Mouse (Mus musculus): ENCODE results near the gene Eea1. TPM values are rescaled to one million over a fixed set of nuclear protein-coding genes. Genes with fewer than 3 reads are reported as not detected.

Eea1 gene
- polyA plus RNA-seq, 1 experiment = 3.6 TPM

- TF ChIP-seq MAX (IDR thresholded peaks at IDR 0.05) = no peak
- no peak for TF ChIP-seq USF1 (IDR thresholded peaks at IDR 0.05; ENCODE audit: low read depth)
- TF ChIP-seq MYOD1 (IDR thresholded peaks at IDR 0.05; ENCODE audit: control insufficient read depth, insufficient read length, low read depth) = no peak
- TF ChIP-seq CTCF (IDR thresholded peaks at IDR 0.05; ENCODE audit: control insufficient read depth, insufficient read depth, insufficient read length) = no peak
- no peak for TF ChIP-seq CEBPB (IDR thresholded peaks at IDR 0.05; ENCODE audit: low read depth)
- TF ChIP-seq MYOG (IDR thresholded peaks at IDR 0.05; ENCODE audit: control insufficient read depth, extremely low read depth, insufficient read length) = no peak
- no peak for TF ChIP-seq FOSL1 (IDR thresholded peaks at IDR 0.05; ENCODE audit: insufficient read depth, low read length, poor library complexity, severe bottlenecking)
- no peaks in the 10 kb centered on the region for H3K36me3 ChIP-seq (ENCODE audit: control insufficient read depth, insufficient read depth)
- H3K4me3 ChIP-seq (ENCODE audit: insufficient read depth, poor library complexity, severe bottlenecking) = no peak overlapping the region
- no peaks in the 10 kb centered on the region for H3K79me2 ChIP-seq (ENCODE audit: control insufficient read depth, insufficient read depth)
- H3K79me3 ChIP-seq (ENCODE audit: low read depth) = no peaks in the 10 kb centered on the region
- no peaks in the 10 kb centered on the region for H3K27me3 ChIP-seq (ENCODE audit: control insufficient read depth, insufficient read depth, insufficient read length)
- no peak overlapping the region for H3ac ChIP-seq (ENCODE audit: control insufficient read depth, insufficient read length, low read depth)
Observed at GRCm38 (mm10) chr10:96079823-96080222, 139.4 kb downstream of the Eea1 start.

DNA sequence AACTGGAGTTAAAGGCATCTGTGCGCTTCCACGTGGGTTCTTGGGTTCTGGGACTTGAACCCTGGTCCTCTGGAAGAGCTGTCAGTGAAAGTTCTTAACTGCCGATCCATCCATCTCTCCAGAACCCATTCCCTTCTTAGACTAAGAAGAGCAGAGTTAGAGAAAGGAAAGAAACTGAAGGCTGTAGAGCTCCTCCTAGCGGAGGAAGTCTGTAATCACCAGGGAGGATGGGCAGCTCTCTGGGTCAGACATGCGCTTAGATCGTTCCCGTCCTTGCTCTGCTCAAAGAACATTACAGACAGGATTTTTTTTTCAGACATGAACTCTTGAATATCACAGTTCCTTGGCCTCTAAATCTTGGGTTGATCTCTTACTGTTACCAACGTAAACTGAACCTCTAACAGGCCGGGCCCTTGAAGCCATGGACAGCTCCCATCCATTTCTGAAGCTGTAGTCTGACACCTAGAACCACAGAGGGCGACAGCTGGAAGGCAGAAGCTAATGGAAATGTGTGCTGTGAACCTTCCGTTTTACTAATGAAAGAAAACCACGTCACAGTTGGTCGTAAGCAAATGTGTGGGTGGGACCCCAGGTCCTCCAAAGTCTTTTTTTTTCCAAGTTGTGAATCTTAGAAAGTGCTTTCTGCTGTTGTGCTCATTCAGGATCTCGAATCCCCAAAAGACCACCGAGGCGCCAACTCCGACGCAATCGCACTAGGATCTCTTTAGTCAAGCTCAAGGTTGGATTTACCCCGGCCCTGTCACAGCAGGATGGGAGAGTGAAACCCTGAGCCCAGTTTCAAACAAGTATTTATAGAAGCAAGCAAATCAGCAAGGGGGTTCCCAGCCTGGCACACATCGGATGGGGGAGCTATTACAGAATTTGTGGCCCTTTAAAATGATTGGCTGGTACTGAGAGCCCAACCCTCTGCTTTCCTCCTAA is 140.3 kb downstream of the Eea1 start:
- Histone ChIP-seq H3K36me3 (ENCODE audit: control insufficient read depth, insufficient read depth) (no peaks in the 10 kb centered on the region), H3ac (ENCODE audit: control insufficient read depth, insufficient read length, low read depth) (no peak overlapping the region), H3K79me2 (ENCODE audit: control insufficient read depth, insufficient read depth) (no peaks in the 10 kb centered on the region), H3K4me3 (ENCODE audit: insufficient read depth, poor library complexity, severe bottlenecking) (no peak overlapping the region), H3K27me3 (ENCODE audit: control insufficient read depth, insufficient read depth, insufficient read length) (no peaks in the 10 kb centered on the region), H3K79me3 (ENCODE audit: low read depth) (no peaks in the 10 kb centered on the region)
- no peak for TF ChIP-seq CEBPB (IDR thresholded peaks at IDR 0.05; ENCODE audit: low read depth)
- TF ChIP-seq CTCF (IDR thresholded peaks at IDR 0.05; ENCODE audit: control insufficient read depth, insufficient read depth, insufficient read length) = peak; percentile 20
- TF ChIP-seq MYOG (IDR thresholded peaks at IDR 0.05; ENCODE audit: control insufficient read depth, extremely low read depth, insufficient read length) = no peak
- TF ChIP-seq FOSL1 (IDR thresholded peaks at IDR 0.05; ENCODE audit: insufficient read depth, low read length, poor library complexity, severe bottlenecking) = no peak
- TF ChIP-seq MAX (IDR thresholded peaks at IDR 0.05) = no peak
- TF ChIP-seq MYOD1 (IDR thresholded peaks at IDR 0.05; ENCODE audit: control insufficient read depth, insufficient read length, low read depth) = no peak
- no peak for TF ChIP-seq USF1 (IDR thresholded peaks at IDR 0.05; ENCODE audit: low read depth)

GRCm38 (mm10) chr10:96082203-96082602 is 141.8 kb downstream of the Eea1 start:
- Histone ChIP-seq H3K27me3 (ENCODE audit: control insufficient read depth, insufficient read depth, insufficient read length) (no peaks in the 10 kb centered on the region), H3K36me3 (ENCODE audit: control insufficient read depth, insufficient read depth) (no peaks in the 10 kb centered on the region), H3ac (ENCODE audit: control insufficient read depth, insufficient read length, low read depth) (no peak overlapping the region), H3K79me3 (ENCODE audit: low read depth) (no peaks in the 10 kb centered on the region), H3K79me2 (ENCODE audit: control insufficient read depth, insufficient read depth) (no peaks in the 10 kb centered on the region), H3K4me3 (ENCODE audit: insufficient read depth, poor library complexity, severe bottlenecking) (no peak overlapping the region)
- TF ChIP-seq CTCF (IDR thresholded peaks at IDR 0.05; ENCODE audit: control insufficient read depth, insufficient read depth, insufficient read length) = no peak

- no peaks in the 10 kb centered on the region for H3K79me2 ChIP-seq (ENCODE audit: control insufficient read depth, insufficient read depth)
- H3K4me3 ChIP-seq (ENCODE audit: insufficient read depth, poor library complexity, severe bottlenecking) = no peak overlapping the region
- H3K36me3 ChIP-seq (ENCODE audit: control insufficient read depth, insufficient read depth) = no peaks in the 10 kb centered on the region
- TF ChIP-seq MAX (IDR thresholded peaks at IDR 0.05) = no peak
- no peak for TF ChIP-seq MYOD1 (IDR thresholded peaks at IDR 0.05; ENCODE audit: control insufficient read depth, insufficient read length, low read depth)
- TF ChIP-seq CTCF (IDR thresholded peaks at IDR 0.05; ENCODE audit: control insufficient read depth, insufficient read depth, insufficient read length) = no peak
- TF ChIP-seq MYOG (IDR thresholded peaks at IDR 0.05; ENCODE audit: control insufficient read depth, extremely low read depth, insufficient read length) = no peak
- no peak for TF ChIP-seq USF1 (IDR thresholded peaks at IDR 0.05; ENCODE audit: low read depth)
- TF ChIP-seq CEBPB (IDR thresholded peaks at IDR 0.05; ENCODE audit: low read depth) = no peak
- no peak for TF ChIP-seq FOSL1 (IDR thresholded peaks at IDR 0.05; ENCODE audit: insufficient read depth, low read length, poor library complexity, severe bottlenecking)
- no peaks in the 10 kb centered on the region for H3K79me3 ChIP-seq (ENCODE audit: low read depth)
- H3K27me3 ChIP-seq (ENCODE audit: control insufficient read depth, insufficient read depth, insufficient read length) = no peaks in the 10 kb centered on the region
- H3ac ChIP-seq (ENCODE audit: control insufficient read depth, insufficient read length, low read depth) = no peak overlapping the region
Observed at GRCm38 (mm10) chr10:96089744-96090143, 149.3 kb downstream of the Eea1 start.

DNA sequence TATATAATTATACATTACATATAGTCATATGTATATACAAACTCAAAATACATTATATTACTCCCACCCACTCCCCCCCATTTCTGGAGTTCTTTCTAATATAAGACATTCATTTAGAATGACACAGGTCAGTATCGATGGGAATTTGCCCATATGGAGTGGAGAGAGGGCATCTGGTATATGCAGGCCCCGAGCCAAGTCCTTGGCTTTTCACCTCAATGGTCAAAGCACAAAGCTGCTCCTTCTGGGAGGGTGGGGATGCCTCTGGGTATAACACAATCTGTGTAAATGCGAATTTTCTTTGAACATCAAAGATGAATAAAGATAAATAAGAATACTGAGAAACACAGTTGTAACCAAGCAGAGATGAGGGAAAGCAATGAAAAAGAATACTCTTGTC is 149.9 kb downstream of the Eea1 start:
- no peaks in the 10 kb centered on the region for H3K79me3 ChIP-seq (ENCODE audit: low read depth)
- H3K36me3 ChIP-seq (ENCODE audit: control insufficient read depth, insufficient read depth) = no peaks in the 10 kb centered on the region
- H3K27me3 ChIP-seq (ENCODE audit: control insufficient read depth, insufficient read depth, insufficient read length) = no peaks in the 10 kb centered on the region
- no peak overlapping the region for H3K4me3 ChIP-seq (ENCODE audit: insufficient read depth, poor library complexity, severe bottlenecking)
- no peak overlapping the region for H3ac ChIP-seq (ENCODE audit: control insufficient read depth, insufficient read length, low read depth)
- H3K79me2 ChIP-seq (ENCODE audit: control insufficient read depth, insufficient read depth) = no peaks in the 10 kb centered on the region
- TF ChIP-seq MYOD1 (IDR thresholded peaks at IDR 0.05; ENCODE audit: control insufficient read depth, insufficient read length, low read depth) = no peak
- no peak for TF ChIP-seq CTCF (IDR thresholded peaks at IDR 0.05; ENCODE audit: control insufficient read depth, insufficient read depth, insufficient read length)
- TF ChIP-seq CEBPB (IDR thresholded peaks at IDR 0.05; ENCODE audit: low read depth) = no peak
- TF ChIP-seq MYOG (IDR thresholded peaks at IDR 0.05; ENCODE audit: control insufficient read depth, extremely low read depth, insufficient read length) = no peak
- TF ChIP-seq USF1 (IDR thresholded peaks at IDR 0.05; ENCODE audit: low read depth) = no peak
- TF ChIP-seq FOSL1 (IDR thresholded peaks at IDR 0.05; ENCODE audit: insufficient read depth, low read length, poor library complexity, severe bottlenecking) = no peak
- no peak for TF ChIP-seq MAX (IDR thresholded peaks at IDR 0.05)

Measured in C2C12 (cell line).